Mouse (Mus musculus): ENCODE measurements around the gene Cdc5l.

- TF ChIP-seq CTCF (IDR thresholded peaks at IDR 0.05; ENCODE audit: control insufficient read depth, insufficient read depth, low read length), result no peak
- no peak for TF ChIP-seq POLR2A (IDR thresholded peaks at IDR 0.05; ENCODE audit: borderline replicate concordance, control insufficient read depth, low read depth, low read length)
Observed at GRCm38 (mm10) chr17:45403207-45403606, 30.3 kb downstream of the Cdc5l start.
